Mouse (Mus musculus) embryonic facial prominence, embryonic 10.5 days (tissue): ENCODE measurements around the gene Brsk2. TPM values are rescaled to one million over a fixed set of nuclear protein-coding genes. Genes with fewer than 3 reads are reported as not detected.

Source experiments
- DNase-seq: peaks from one replicate; pipeline ENCODE4 v3.0.0-alpha.2; 2017; ENCODE audit warnings: low spot score
- H3K27ac ChIP-seq: fragments of 300-500 bp; sonication (generic); replicated peaks from 2 replicates; pipeline ENCODE4 v1.5.1; 2016; ENCODE audit warnings: mild to moderate bottlenecking
- H3K27me3 ChIP-seq: fragments of 300-500 bp; sonication (generic); replicated peaks from 2 replicates; pipeline ENCODE4 v1.6.1; 2016; ENCODE audit warnings: low read depth, mild to moderate bottlenecking; ENCODE audit not compliant: poor library complexity, severe bottlenecking
- H3K36me3 ChIP-seq: fragments of 300-500 bp; sonication (generic); replicated peaks from 2 replicates; pipeline ENCODE4 v1.6.1; 2016; ENCODE audit warnings: mild to moderate bottlenecking, moderate library complexity
- H3K4me1 ChIP-seq: fragments of 300-500 bp; sonication (generic); 2 replicates; pipeline ENCODE4 v1.6.1; 2016
- H3K4me3 ChIP-seq: fragments of 300-500 bp; sonication (generic); 2 replicates; pipeline ENCODE4 v1.5.1; 2016; ENCODE audit warnings: mild to moderate bottlenecking, moderate library complexity
- H3K9me3 ChIP-seq: fragments of 300-500 bp; sonication (generic); 2 replicates; pipeline ENCODE4 v1.6.1; 2016; ENCODE audit warnings: mild to moderate bottlenecking
- WGBS: fragments of 180-500 bp; shearing (Covaris S2); methylation state at CpG from one replicate; pipeline ENCODE4 v1.1.7; 2016; 5-methylcytosine and 5-hydroxymethylcytosine counted together
- polyA plus RNA-seq: library from polyadenylated mRNA; unstranded; fragments of >200 nt; fragmentation: Nextera tagmentation; extraction: Ambion mirVana; gene quantifications from 2 replicates; pipeline ENCODE4 v1.2.1, GENCODE M21; 2016

Brsk2 gene
- polyA plus RNA-seq, 1 experiment from 2014 or later = 3.0 TPM

DNA sequence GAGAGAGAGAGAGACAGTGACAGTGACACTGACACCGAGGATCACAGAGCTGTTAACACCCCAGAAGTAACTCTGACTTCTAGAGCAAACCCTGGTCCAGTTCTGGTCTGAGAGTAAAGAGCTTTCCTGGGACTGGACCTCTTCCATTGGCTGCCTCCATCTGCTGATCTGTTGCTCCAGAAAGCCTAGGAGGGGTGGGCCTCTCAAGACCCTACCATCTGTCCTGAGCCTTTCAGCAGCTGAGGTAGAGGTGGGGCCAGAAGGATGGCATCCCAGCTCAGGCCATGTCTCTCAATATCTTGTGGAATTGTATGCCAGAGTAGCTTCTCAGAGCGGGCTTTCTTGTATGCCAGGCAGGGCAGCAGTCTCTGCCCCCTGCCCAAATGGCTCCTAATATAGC lies 8.7 kb downstream of the Brsk2 start:
- peaks cover 12% of the 10 kb centered on the region for H3K4me1 ChIP-seq
- WGBS = 90% methylated on average over 2 of the region's 2 CpGs
- peaks cover 15% of the 10 kb centered on the region; the same call in 1 of the 2 replicates for H3K27me3 ChIP-seq
- no peak overlapping the region for H3K27ac ChIP-seq
- no peak overlapping the region for H3K4me3 ChIP-seq
- no peaks in the 10 kb centered on the region for H3K9me3 ChIP-seq
- no peaks in the 10 kb centered on the region for H3K36me3 ChIP-seq
- DNase-seq = no peak

- H3K27ac ChIP-seq = no peak overlapping the region
- H3K9me3 ChIP-seq = no peaks in the 10 kb centered on the region
- WGBS = 87% methylated on average over 1 of the region's 1 CpGs
- H3K4me1 ChIP-seq = peaks cover 12% of the 10 kb centered on the region; the same call in 1 of the 2 replicates
- DNase-seq = peak; percentile 62
- no peaks in the 10 kb centered on the region for H3K36me3 ChIP-seq
- H3K4me3 ChIP-seq = no peak overlapping the region
- peaks cover 6% of the 10 kb centered on the region; the same call in 1 of the 2 replicates for H3K27me3 ChIP-seq
Observed at GRCm38 (mm10) chr7:141959133-141959532, 9.6 kb downstream of the Brsk2 start.

- H3K27me3 ChIP-seq = no peaks in the 10 kb centered on the region
- H3K36me3 ChIP-seq = no peaks in the 10 kb centered on the region
- no peak overlapping the region for H3K27ac ChIP-seq
- H3K4me1 ChIP-seq = peaks cover 5% of the 10 kb centered on the region; the same call in 1 of the 2 replicates
- H3K4me3 ChIP-seq = no peak overlapping the region
- no peaks in the 10 kb centered on the region for H3K9me3 ChIP-seq
- no peak for DNase-seq
- 90% methylated on average over 2 of the region's 2 CpGs for WGBS
Observed at GRCm38 (mm10) chr7:141960926-141961325, 11.4 kb downstream of the Brsk2 start.

DNA sequence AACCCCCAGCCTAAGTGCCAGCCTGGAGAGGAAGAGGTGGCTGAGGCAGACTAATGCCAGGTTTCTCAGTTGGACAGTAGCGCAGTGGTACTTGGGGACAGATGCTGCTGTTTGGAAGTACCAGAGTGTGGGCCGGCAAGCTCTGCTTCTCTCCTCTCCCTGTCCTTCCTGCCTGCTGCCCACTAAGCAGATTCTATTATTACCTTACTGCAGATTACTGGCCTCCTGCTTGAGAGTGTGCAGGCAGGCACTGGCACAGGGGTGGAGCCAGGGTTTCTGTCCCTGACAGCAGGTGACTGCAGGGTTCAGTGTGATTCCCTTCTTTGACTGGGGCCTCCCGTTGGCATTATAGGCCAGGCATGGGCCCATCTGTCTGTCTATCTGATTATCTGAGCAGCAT lies 11.9 kb downstream of the Brsk2 start:
- Histone ChIP-seq H3K36me3 (no peaks in the 10 kb centered on the region), H3K27ac (no peak overlapping the region), H3K27me3 (no peaks in the 10 kb centered on the region), H3K4me1 (0 out of 2 replicates have a peak, but pooled peaks cover 2% of the 10 kb centered on the region), H3K9me3 (no peaks in the 10 kb centered on the region), H3K4me3 (no peak overlapping the region)
- DNase-seq = no peak
- WGBS = 84% methylated on average over 3 of the region's 3 CpGs

GRCm38 (mm10) chr7:141962521-141962920 lies 13.0 kb downstream of the Brsk2 start:
- H3K4me3 ChIP-seq = no peak overlapping the region
- H3K9me3 ChIP-seq = no peaks in the 10 kb centered on the region
- DNase-seq = no peak
- H3K27me3 ChIP-seq = no peaks in the 10 kb centered on the region
- 95% methylated on average over 3 of the region's 3 CpGs for WGBS
- 0 out of 2 replicates have a peak, but pooled peaks cover 2% of the 10 kb centered on the region for H3K4me1 ChIP-seq
- no peaks in the 10 kb centered on the region for H3K36me3 ChIP-seq
- no peak overlapping the region for H3K27ac ChIP-seq

GRCm38 (mm10) chr7:141966281-141966680 lies 16.7 kb downstream of the Brsk2 start:
- no peaks in the 10 kb centered on the region for H3K9me3 ChIP-seq
- H3K36me3 ChIP-seq = no peaks in the 10 kb centered on the region
- no peaks in the 10 kb centered on the region for H3K27me3 ChIP-seq
- H3K4me3 ChIP-seq = no peak overlapping the region
- H3K27ac ChIP-seq = no peak overlapping the region
- H3K4me1 ChIP-seq = peaks cover 12% of the 10 kb centered on the region
- no peak for DNase-seq
- WGBS = 84% methylated on average over 2 of the region's 2 CpGs

DNA sequence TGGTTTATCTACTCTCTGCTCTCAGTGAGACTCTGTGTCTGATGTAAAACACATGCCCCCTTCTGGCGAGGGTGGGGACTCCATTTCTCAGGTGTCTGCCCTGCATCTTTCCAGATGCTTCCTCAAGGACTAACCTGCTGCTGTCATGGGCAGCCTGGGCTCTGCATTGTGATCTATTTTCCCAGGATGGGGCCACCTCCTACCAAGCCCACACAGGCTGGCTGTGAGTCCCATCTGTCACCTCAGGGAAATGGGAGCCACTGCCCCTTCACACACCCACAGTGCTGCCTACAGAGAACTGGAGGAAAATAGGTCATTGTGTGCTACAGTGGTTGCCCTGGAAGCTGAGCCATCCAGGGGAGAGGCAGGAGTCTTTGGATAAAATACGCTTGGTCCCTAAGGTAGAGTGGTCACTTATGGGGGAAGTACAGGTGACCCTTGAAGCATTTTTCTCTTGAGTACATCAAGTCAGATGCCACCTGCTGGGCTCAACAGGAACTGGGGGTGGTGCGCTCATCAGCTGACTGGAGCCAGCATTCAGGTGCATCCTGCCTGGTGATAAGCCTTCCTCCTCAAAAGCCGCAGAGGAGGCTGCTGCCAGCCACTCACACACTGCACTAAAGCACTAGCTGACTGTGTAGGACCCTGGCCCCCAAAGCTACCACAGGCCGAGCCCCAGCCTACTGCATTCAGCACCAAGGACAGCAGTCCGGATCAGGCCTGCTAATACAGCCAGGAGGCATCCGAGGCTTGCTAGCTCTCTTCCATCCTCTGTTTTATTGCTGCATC lies 23.5 kb downstream of the Brsk2 start:
- H3K4me3 ChIP-seq = no peak overlapping the region
- no peak overlapping the region for H3K27ac ChIP-seq
- WGBS = 31% methylated on average over 7 of the region's 7 CpGs
- no peaks in the 10 kb centered on the region for H3K27me3 ChIP-seq
- peaks cover 12% of the 10 kb centered on the region for H3K4me1 ChIP-seq
- DNase-seq = peak; percentile 70
- no peaks in the 10 kb centered on the region for H3K9me3 ChIP-seq
- H3K36me3 ChIP-seq = no peaks in the 10 kb centered on the region

DNA sequence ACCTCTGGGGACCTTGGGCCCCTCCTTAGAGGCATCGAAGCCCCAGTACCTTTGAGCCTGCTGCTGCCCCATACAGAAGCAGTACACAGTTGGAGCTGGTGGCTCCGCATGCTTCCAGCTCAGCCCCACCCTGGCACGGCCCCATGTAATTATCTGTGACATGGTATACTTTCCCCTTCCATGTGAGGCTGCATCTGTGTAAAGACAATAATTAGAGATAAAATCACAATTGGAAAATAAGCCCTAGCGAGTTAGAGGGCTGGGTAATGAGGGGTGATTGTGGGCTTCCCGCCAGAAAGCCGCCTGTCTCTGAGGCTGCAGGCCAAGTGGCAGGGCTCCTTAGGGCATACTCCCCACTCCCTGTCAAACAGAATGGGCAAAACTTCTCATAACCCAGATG lies 28.5 kb downstream of the Brsk2 start:
- no peaks in the 10 kb centered on the region for H3K4me1 ChIP-seq
- WGBS = 83% methylated on average over 6 of the region's 6 CpGs
- H3K4me3 ChIP-seq = no peak overlapping the region
- no peak for DNase-seq
- no peaks in the 10 kb centered on the region for H3K36me3 ChIP-seq
- no peak overlapping the region for H3K27ac ChIP-seq
- no peaks in the 10 kb centered on the region for H3K9me3 ChIP-seq
- no peaks in the 10 kb centered on the region for H3K27me3 ChIP-seq

- Histone ChIP-seq H3K9me3 (no peaks in the 10 kb centered on the region), H3K4me1 (no peaks in the 10 kb centered on the region), H3K27me3 (no peaks in the 10 kb centered on the region), H3K27ac (no peak overlapping the region), H3K4me3 (no peak overlapping the region), H3K36me3 (no peaks in the 10 kb centered on the region)
- DNase-seq = no peak
- 91% methylated on average over 4 of the region's 4 CpGs for WGBS
Observed at GRCm38 (mm10) chr7:141979247-141979646, 29.7 kb downstream of the Brsk2 start.

DNA sequence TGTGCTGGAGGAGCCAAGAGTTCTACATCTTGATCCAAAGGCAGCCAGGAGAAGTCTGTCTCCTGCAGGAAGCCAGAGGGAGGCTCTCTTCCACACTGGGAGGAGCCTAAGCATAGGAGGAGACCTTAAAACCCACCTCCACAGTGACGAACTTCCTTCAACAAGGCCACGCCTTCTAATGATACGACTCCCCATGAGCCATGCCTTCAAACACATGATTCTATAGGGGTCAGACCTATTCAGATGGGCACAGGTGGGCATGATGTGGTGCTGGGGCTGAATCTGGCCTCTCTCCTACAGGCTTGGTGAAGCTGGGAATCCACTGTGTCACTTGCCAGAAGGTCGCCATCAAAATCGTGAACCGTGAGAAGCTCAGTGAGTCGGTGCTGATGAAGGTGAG lies 31.7 kb downstream of the Brsk2 start:
- 92% methylated on average over 7 of the region's 7 CpGs for WGBS
- H3K36me3 ChIP-seq = peaks cover 14% of the 10 kb centered on the region
- no peaks in the 10 kb centered on the region for H3K9me3 ChIP-seq
- no peaks in the 10 kb centered on the region for H3K27me3 ChIP-seq
- H3K4me1 ChIP-seq = no peaks in the 10 kb centered on the region
- H3K27ac ChIP-seq = no peak overlapping the region
- no peak for DNase-seq
- no peak overlapping the region for H3K4me3 ChIP-seq

GRCm38 (mm10) chr7:141988314-141988806 lies 38.8 kb downstream of the Brsk2 start:
- Histone ChIP-seq H3K9me3 (no peaks in the 10 kb centered on the region), H3K27me3 (no peaks in the 10 kb centered on the region), H3K27ac (no peak overlapping the region), H3K4me3 (no peak overlapping the region), H3K36me3 (peaks cover 54% of the 10 kb centered on the region), H3K4me1 (peaks cover 4% of the 10 kb centered on the region)
- WGBS = 90% methylated on average over 7 of the region's 7 CpGs
- DNase-seq = no peak

DNA sequence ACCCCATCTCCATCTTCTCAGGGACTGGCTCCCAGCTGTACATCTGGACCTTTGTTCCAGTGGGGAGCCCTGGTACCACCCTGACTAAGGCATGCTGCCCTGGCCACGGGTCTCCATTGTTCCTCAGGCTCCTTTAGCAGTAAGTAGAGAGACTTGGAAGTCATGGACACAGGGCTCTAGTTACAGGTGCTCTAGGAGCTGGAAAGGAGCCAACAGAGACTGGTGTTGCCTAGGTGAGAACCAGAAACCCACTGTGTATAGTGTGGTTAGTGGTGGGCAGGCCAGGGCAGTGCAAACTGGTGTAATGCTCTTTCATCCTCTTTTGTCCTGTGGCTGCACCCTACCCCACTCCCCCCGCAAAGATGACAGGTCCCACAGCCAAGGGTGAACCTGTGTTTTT lies 41.6 kb downstream of the Brsk2 start:
- DNase-seq = no peak
- WGBS = 82% methylated on average over 2 of the region's 2 CpGs

GRCm38 (mm10) chr7:141994121-141994520 lies 44.6 kb downstream of the Brsk2 start:
- H3K4me3 ChIP-seq = no peak overlapping the region
- H3K9me3 ChIP-seq = no peaks in the 10 kb centered on the region
- 92% methylated on average over 4 of the region's 4 CpGs for WGBS
- no peak for DNase-seq
- H3K36me3 ChIP-seq = peaks cover 71% of the 10 kb centered on the region
- no peaks in the 10 kb centered on the region for H3K27me3 ChIP-seq
- H3K27ac ChIP-seq = no peak overlapping the region
- H3K4me1 ChIP-seq = peaks cover 4% of the 10 kb centered on the region

More for the DNA sequence above, 41.6 kb downstream of the Brsk2 start:
- H3K27me3 ChIP-seq = no peaks in the 10 kb centered on the region
- H3K9me3 ChIP-seq = no peaks in the 10 kb centered on the region
- no peak overlapping the region for H3K27ac ChIP-seq
- H3K4me1 ChIP-seq = peaks cover 4% of the 10 kb centered on the region
- peaks cover 61% of the 10 kb centered on the region for H3K36me3 ChIP-seq
- H3K4me3 ChIP-seq = no peak overlapping the region
